Mouse (Mus musculus) CH12.LX (cell line): ENCODE measurements around the gene Hapln1. TPM values are rescaled to one million over a fixed set of nuclear protein-coding genes. Genes with fewer than 3 reads are reported as not detected.

ENCODE experiments used
- DNase-seq: peaks from one replicate; pipeline ENCODE4 v3.0.0-alpha.2; 2013; ENCODE audit errors: extremely low read depth
- H3K27ac ChIP-seq: 2 replicates; pipeline ENCODE4 v1.5.1; 2012; ENCODE audit warnings: low read depth, mild to moderate bottlenecking, control low read depth, moderate library complexity; ENCODE audit not compliant: insufficient read depth
- H3K27me3 ChIP-seq: replicated peaks from 2 replicates; pipeline ENCODE3; 2012; ENCODE audit warnings: inconsistent platforms
- H3K36me3 ChIP-seq, 2 experiments: replicated peaks in 1 of 2; 2 replicates each; pipeline versions ENCODE3 to v1.6.1; 2012; ENCODE audit warnings: inconsistent platforms in 1 of 2, low read length in 1 of 2, mild to moderate bottlenecking in 1 of 2, mixed read lengths in 1 of 2, moderate library complexity in 1 of 2; ENCODE audit not compliant: control insufficient read depth in 1 of 2, insufficient read depth in 1 of 2
- H3K4me1 ChIP-seq, 2 experiments: 2 replicates each; pipeline ENCODE4 v1.6.1; 2012; ENCODE audit warnings: inconsistent platforms in 1 of 2, moderate library complexity in 1 of 2; ENCODE audit not compliant: insufficient read depth in 2 of 2, control insufficient read depth in 1 of 2
- H3K4me2 ChIP-seq: 2 replicates; pipeline ENCODE4 v1.6.1; 2012; ENCODE audit warnings: low read depth, mild to moderate bottlenecking, control low read depth; ENCODE audit not compliant: poor library complexity, insufficient read depth, severe bottlenecking
- H3K4me3 ChIP-seq, 3 experiments: fragments of 150-350 bp in 1 of 3; sonication (generic) in 1 of 3; replicated peaks in 1 of 3; 2 replicates each; pipeline versions ENCODE3 to v1.5.1; 2011 to 2012; ENCODE audit warnings: low read depth in 2 of 3, low read length in 2 of 3, mild to moderate bottlenecking in 2 of 3, moderate library complexity in 2 of 3, control low read depth in 1 of 3, improper control_type of control experiment in 1 of 3, inconsistent platforms in 1 of 3, mixed read lengths in 1 of 3; ENCODE audit not compliant: poor library complexity in 1 of 3
- H3K79me2 ChIP-seq: replicated peaks from 2 replicates; pipeline ENCODE4 v1.6.1; 2012; ENCODE audit warnings: mild to moderate bottlenecking, moderate library complexity; ENCODE audit not compliant: control insufficient read depth, poor library complexity, insufficient read depth, severe bottlenecking; ENCODE audit errors: extremely low read depth
- H3K9ac ChIP-seq: 2 replicates; pipeline ENCODE4 v1.6.1; 2012; ENCODE audit warnings: low read depth, mild to moderate bottlenecking, control low read depth, moderate library complexity; ENCODE audit not compliant: insufficient read depth
- H3K9me3 ChIP-seq: replicated peaks from 2 replicates; pipeline ENCODE3; 2012; ENCODE audit warnings: low read length, inconsistent platforms, mixed read lengths
- BHLHE40 ChIP-seq: IDR thresholded peaks from 2 replicates; pipeline ENCODE4 v1.6.1; 2011; ENCODE audit warnings: mild to moderate bottlenecking, low read depth, low read length, improper control_type of control experiment
- CHD2 ChIP-seq: IDR thresholded peaks from 2 replicates; pipeline ENCODE4 v1.6.1; 2011; ENCODE audit warnings: low read length, improper control_type of control experiment
- CTCF ChIP-seq, 2 experiments: IDR thresholded peaks in 1 of 2; conservative IDR thresholded peaks in 1 of 2; 2 replicates each; pipeline ENCODE4 v1.5.1; 2011 to 2012; ENCODE audit warnings: low read depth in 2 of 2, low read length in 2 of 2, improper control_type of control experiment in 1 of 2, inconsistent platforms in 1 of 2, mild to moderate bottlenecking in 1 of 2, moderate library complexity in 1 of 2
- ELF1 ChIP-seq: IDR thresholded peaks from 2 replicates; pipeline ENCODE4 v1.6.1; 2014; ENCODE audit warnings: low read depth, mild to moderate bottlenecking, inconsistent platforms, low read length, improper control_type of control experiment
- EP300 ChIP-seq: IDR thresholded peaks from 2 replicates; pipeline ENCODE4 v1.6.1; 2011; ENCODE audit warnings: low read length, improper control_type of control experiment
- ETS1 ChIP-seq: conservative IDR thresholded peaks from 2 replicates; pipeline ENCODE4 v1.6.1; 2012; ENCODE audit warnings: low read depth, mild to moderate bottlenecking, inconsistent platforms, low read length, improper control_type of control experiment, moderate library complexity
- IRF4 ChIP-seq: IDR thresholded peaks from 2 replicates; pipeline ENCODE4 v1.6.1; 2014; ENCODE audit warnings: low read depth, mild to moderate bottlenecking, inconsistent platforms, low read length, improper control_type of control experiment
- KAT2A ChIP-seq: IDR thresholded peaks from 2 replicates; pipeline ENCODE4 v1.6.1; 2012; ENCODE audit warnings: low read length, improper control_type of control experiment, inconsistent platforms; ENCODE audit not compliant: insufficient replicate concordance
- MYC ChIP-seq: IDR thresholded peaks from 2 replicates; pipeline ENCODE4 v1.6.1; 2011; ENCODE audit warnings: low read depth, mild to moderate bottlenecking, improper control_type of control experiment, low read length
- NELFE ChIP-seq: IDR thresholded peaks from 2 replicates; pipeline ENCODE4 v1.6.1; 2011; ENCODE audit warnings: low read depth, low read length, improper control_type of control experiment
- NRF1 ChIP-seq: IDR thresholded peaks from 2 replicates; pipeline ENCODE4 v1.6.1; 2014; ENCODE audit warnings: low read depth, mild to moderate bottlenecking, inconsistent platforms, low read length, improper control_type of control experiment, moderate library complexity
- RCOR1 ChIP-seq: conservative IDR thresholded peaks from 2 replicates; pipeline ENCODE4 v1.6.1; 2012; ENCODE audit warnings: low read depth, mild to moderate bottlenecking, inconsistent platforms, low read length, improper control_type of control experiment
- SMC3 ChIP-seq: IDR thresholded peaks from 2 replicates; pipeline ENCODE4 v1.6.1; 2011; ENCODE audit warnings: low read depth, low read length, improper control_type of control experiment
- TBP ChIP-seq: conservative IDR thresholded peaks from 2 replicates; pipeline ENCODE4 v1.6.1; 2011; ENCODE audit warnings: low read depth, low read length, improper control_type of control experiment
- TCF12 ChIP-seq: IDR thresholded peaks from 2 replicates; pipeline ENCODE4 v1.6.1; 2014; ENCODE audit warnings: low read depth, mild to moderate bottlenecking, inconsistent platforms, low read length, improper control_type of control experiment
- USF2 ChIP-seq: conservative IDR thresholded peaks from 2 replicates; pipeline ENCODE4 v1.6.1; 2011; ENCODE audit warnings: low read depth, low read length, improper control_type of control experiment
- ZC3H11A ChIP-seq: IDR thresholded peaks from 2 replicates; pipeline ENCODE4 v1.6.1; 2012; ENCODE audit warnings: low read depth, mild to moderate bottlenecking, inconsistent platforms, low read length, improper control_type of control experiment
- ZMIZ1 ChIP-seq: IDR thresholded peaks from 2 replicates; pipeline ENCODE4 v1.6.1; 2012; ENCODE audit warnings: low read depth, mild to moderate bottlenecking, inconsistent platforms, low read length, improper control_type of control experiment
- ZNF384 ChIP-seq: IDR thresholded peaks from 2 replicates; pipeline ENCODE4 v1.6.1; 2012; ENCODE audit warnings: low read depth, low read length, improper control_type of control experiment, inconsistent platforms
- dilution Hi-C: fragments of 300-500 bp; cut with MboI; formaldehyde crosslinking; loops from 2 replicates; pipeline ENCODE4 v1.14.3; 2020; ENCODE audit warnings: low sequenced_read_pairs; ENCODE audit not compliant: extremely low pct_unique_long_range_greater_than_20kb, extremely low pct_ligation_motif_present
- in situ Hi-C: fragments of 300-500 bp; cut with MboI; formaldehyde crosslinking; loops from 3 replicates; pipeline ENCODE4 v1.14.3; 2019; ENCODE audit warnings: low sequenced_read_pairs, low pct_ligation_motif_present, low pct_unique_long_range_greater_than_20kb, mixed read lengths
- polyA plus RNA-seq: library from polyadenylated mRNA; unstranded; fragments of >175 nt; gene quantifications from 2 replicates; pipeline ENCODE4 v1.2.1, GENCODE M21; 2012; ENCODE audit warnings: low read depth; ENCODE audit not compliant: insufficient read length
- total RNA-seq, 2 experiments: library from RNA; depleted of rRNA; stranded (reverse); fragments of 300-350 nt in 1 of 2; fragments of >200 nt in 1 of 2; gene quantifications; 2 replicates each; pipeline ENCODE4 v1.2.3; 2012 to 2014

The Hapln1 gene
- total RNA-seq (2012; rRNA removed) (0.30 and 0.42 TPM in 2 replicates), total RNA-seq (2014; rRNA removed) (0.46 and 2.1 TPM in 2 replicates), polyA plus RNA-seq (1.3 and 2.6 TPM in 2 replicates)

GRCm38 (mm10) chr13:89539205-89539886, at the start of gene Hapln1:
Gene Hapln1, plus strand, starts transcription at chr13:89539796.
- dilution Hi-C loops, result no loop called here
- Histone ChIP-seq H3K4me2 (no peak within 1 kb of the TSS), H3K4me1 (peaks cover 0 to 2% of the 10 kb centered on the region in 2 experiments; a peak in 2 of 4 replicates), H3K9ac (no peak within 1 kb of the TSS), H3K27me3 (no peaks in the 10 kb centered on the region), H3K4me3 (no peak within 1 kb of the TSS), H3K27ac (no peak within 1 kb of the TSS), H3K36me3 (no peaks in the 10 kb centered on the region), H3K9me3 (no peaks in the 10 kb centered on the region), H3K79me2 (no peaks in the 10 kb centered on the region)
- TF ChIP-seq ZMIZ1, result no peak
- no peak for TF ChIP-seq NELFE
- TF ChIP-seq KAT2A, result no peak
- DNase-seq, result no peak
- in situ Hi-C loops, result no loop called here

GRCm38 (mm10) chr13:89493169-89493568, 46.4 kb upstream of the Hapln1 start:
- DNase-seq, result no peak
- H3K9ac ChIP-seq, result no peak overlapping the region
- dilution Hi-C loops (no loop called here), in situ Hi-C loops (no loop called here)
- no peak overlapping the region for H3K27ac ChIP-seq
- no peak overlapping the region for H3K4me3 ChIP-seq
- H3K79me2 ChIP-seq, result no peaks in the 10 kb centered on the region
- H3K9me3 ChIP-seq, result no peaks in the 10 kb centered on the region
- no peaks in the 10 kb centered on the region for H3K4me1 ChIP-seq
- TF ChIP-seq TCF12 (no peak), NELFE (no peak), NRF1 (no peak), MYC (no peak), ZC3H11A (no peak), ETS1 (no peak), USF2 (no peak), TBP (no peak), IRF4 (no peak)
- H3K4me2 ChIP-seq, result no peak overlapping the region
- no peaks in the 10 kb centered on the region for H3K27me3 ChIP-seq
- no peaks in the 10 kb centered on the region for H3K36me3 ChIP-seq

- Histone ChIP-seq H3K27me3 (no peaks in the 10 kb centered on the region), H3K36me3 (no peaks in the 10 kb centered on the region), H3K79me2 (no peaks in the 10 kb centered on the region), H3K9me3 (no peaks in the 10 kb centered on the region), H3K4me3 (no peak overlapping the region), H3K4me2 (no peak overlapping the region), H3K27ac (no peak overlapping the region), H3K9ac (no peak overlapping the region), H3K4me1 (no peaks in the 10 kb centered on the region)
- no peak for DNase-seq
- no peak for TF ChIP-seq ELF1
- 0 out of 2 replicates have a peak, but pooled peaks have one; percentile 25 for TF ChIP-seq EP300
- no peak for TF ChIP-seq RCOR1
- peak; percentile 61 for TF ChIP-seq IRF4
- TF ChIP-seq BHLHE40, result 0 out of 2 replicates have a peak, but pooled peaks have one; percentile 26
- TF ChIP-seq MYC, result no peak
- TF ChIP-seq ZMIZ1, result no peak
- TF ChIP-seq CHD2, result no peak
- no peak for TF ChIP-seq ZNF384
- TF ChIP-seq CTCF (conservative IDR thresholded peaks at IDR 0.05 in 1 of 2, IDR thresholded peaks at IDR 0.05 in 1 of 2; ENCODE audit: low read depth in 2 of 2, low read length in 2 of 2), result no peak
- TF ChIP-seq SMC3, result no peak
- dilution Hi-C loops (no loop called here), in situ Hi-C loops (no loop called here)
Measured at GRCm38 (mm10) chr13:89493678-89494077, 45.9 kb upstream of the Hapln1 start.
